Mouse (Mus musculus): ENCODE data around the gene Dab2ip.

DNA sequence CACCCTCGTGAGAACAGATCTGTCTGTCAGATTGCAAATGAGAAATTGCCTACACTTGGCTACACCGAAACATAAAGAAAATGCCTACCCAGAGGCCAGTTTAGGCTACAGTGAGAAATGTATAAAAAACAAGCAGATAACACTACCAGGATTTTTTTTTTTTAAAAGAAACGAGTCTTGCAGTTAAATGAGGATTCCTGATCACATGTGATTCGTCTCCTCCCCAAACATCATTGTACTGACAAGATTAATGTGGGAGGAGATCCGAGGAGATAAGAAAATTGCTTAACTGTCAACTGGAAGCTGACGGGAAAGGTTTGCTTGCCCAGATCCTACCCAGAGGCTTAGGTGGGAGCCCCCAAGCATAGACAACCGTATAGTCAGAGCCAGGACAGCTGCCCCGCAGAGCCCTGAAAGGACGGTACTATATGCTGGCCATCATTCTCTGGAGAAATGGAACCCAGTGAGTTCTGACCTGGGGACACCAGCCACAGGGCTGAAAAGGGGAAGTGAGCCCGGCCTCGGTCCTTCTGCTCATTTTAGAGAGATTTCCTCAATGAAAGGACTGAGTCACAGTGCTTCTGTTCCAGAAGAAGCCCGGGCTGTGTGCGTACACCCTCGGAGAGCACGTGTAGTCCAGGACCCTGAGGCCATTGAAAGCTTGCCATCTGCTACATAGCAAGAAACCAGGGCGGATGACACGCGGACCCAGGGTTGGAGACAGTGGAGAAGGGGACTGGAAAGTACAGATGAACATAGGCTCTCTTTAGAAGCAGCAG, 173.8 kb downstream of the Dab2ip start:
- no peak for TF ChIP-seq CTCF (IDR thresholded peaks at IDR 0.05; ENCODE audit: low read depth)
- no peak for TF ChIP-seq EP300 (IDR thresholded peaks at IDR 0.05; ENCODE audit: low read depth)
